11 mouse cellular contexts compared by ENCODE assay signal in the genomic region with DNA sequence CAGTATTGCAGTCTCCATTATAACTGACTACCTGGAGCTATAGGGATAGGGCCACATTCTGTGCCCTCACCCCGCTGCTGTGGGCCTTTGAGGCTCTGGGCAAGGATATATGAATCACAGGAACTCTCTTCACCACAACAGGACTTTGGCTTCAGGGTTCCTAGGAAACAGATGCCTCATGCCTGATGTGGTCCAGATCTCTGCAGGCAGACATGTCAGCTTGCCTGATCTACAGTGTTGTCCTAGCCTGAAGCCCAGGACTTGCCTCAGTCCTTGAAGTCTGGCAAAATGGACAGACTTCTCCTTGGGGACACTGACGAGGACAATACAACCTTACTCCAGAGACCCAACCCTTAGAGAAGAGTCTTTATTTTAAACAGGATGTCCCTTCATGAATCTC.
"Had no signal": no experiment of that assay in that cellular context is flagged by ENCODE, and none has a peak within 500 bp of the region (broad histone marks: within the 10 kb centered on the region; RNA-seq: fewer than 3 reads in every experiment).

No protein-coding gene starts in this region.

- H3K9me3 ChIP-seq: liver, embryonic 12.5 days; lung, embryonic 15.5 days; midbrain, embryonic 13.5 days; stomach, embryonic 15.5 days had no signal

- H3K27ac ChIP-seq: liver, embryonic 12.5 days; lung, embryonic 15.5 days; macrophage; midbrain, embryonic 13.5 days; stomach, embryonic 15.5 days had no signal

- H3K4me2 ChIP-seq: liver, embryonic 12.5 days; lung, embryonic 15.5 days; midbrain, embryonic 13.5 days; stomach, embryonic 15.5 days had no signal

- H3K9ac ChIP-seq: liver, embryonic 12.5 days; lung, embryonic 15.5 days; midbrain, embryonic 13.5 days; stomach, embryonic 15.5 days had no signal

- H3K36me3 ChIP-seq: liver, embryonic 12.5 days; lung, embryonic 15.5 days; midbrain, embryonic 13.5 days; stomach, embryonic 15.5 days had no signal

- DNase-seq: kidney, postnatal 10 days; kidney, postnatal 4 days; lung, postnatal 14 days; right cerebral cortex, postnatal 14 days; thymus, adult 2 months; thymus, postnatal 25 days had no signal

- H3K27me3 ChIP-seq: liver, embryonic 12.5 days; lung, embryonic 15.5 days; midbrain, embryonic 13.5 days; stomach, embryonic 15.5 days had no signal

- ATAC-seq: liver, embryonic 12.5 days; midbrain, embryonic 13.5 days had no signal

- H3K4me3 ChIP-seq: liver, embryonic 12.5 days; lung, embryonic 15.5 days; midbrain, embryonic 13.5 days; stomach, embryonic 15.5 days had no signal
